Mouse (Mus musculus) ES-E14 (cell line): ENCODE data around the gene Mrps12.

Experiments used
- CHD2 ChIP-seq: IDR thresholded peaks from 2 replicates; pipeline ENCODE4 v1.6.1; 2014; ENCODE audit warnings: mild to moderate bottlenecking, low read depth, low read length, inconsistent platforms
- HCFC1 ChIP-seq: IDR thresholded peaks from 2 replicates; pipeline ENCODE4 v1.6.1; 2012; ENCODE audit warnings: low read length, inconsistent platforms, borderline replicate concordance; ENCODE audit not compliant: insufficient read depth
- MAFK ChIP-seq: IDR thresholded peaks from 2 replicates; pipeline ENCODE4 v1.6.1; 2014; ENCODE audit warnings: mild to moderate bottlenecking, low read depth, low read length, inconsistent platforms; ENCODE audit not compliant: insufficient read depth
- ZC3H11A ChIP-seq: IDR thresholded peaks from 2 replicates; pipeline ENCODE4 v1.6.1; 2012; ENCODE audit warnings: low read depth, mild to moderate bottlenecking, inconsistent platforms, low read length, borderline replicate concordance

DNA sequence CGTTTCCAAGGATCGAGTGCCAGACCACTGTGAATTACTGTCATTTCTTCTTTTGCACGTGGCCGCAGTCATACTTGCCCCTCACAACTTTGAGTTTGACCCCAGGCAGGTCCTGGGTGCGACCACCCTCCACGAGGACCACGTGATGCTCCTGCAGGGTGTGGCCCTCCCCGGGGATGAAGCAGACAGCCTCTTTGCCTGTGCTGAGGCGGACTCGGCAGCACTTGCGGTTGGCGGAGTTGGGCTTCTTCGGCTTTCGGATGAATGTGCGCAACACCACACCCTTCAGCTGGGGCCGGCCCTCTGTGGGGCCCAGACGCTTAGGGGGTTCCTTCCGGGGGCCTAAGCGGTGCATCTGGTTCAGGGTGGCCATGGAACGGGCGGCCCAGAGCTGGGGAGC, 1.8 kb downstream of the Mrps12 start:
- no peak for TF ChIP-seq ZC3H11A
- no peak for TF ChIP-seq MAFK
- no peak for TF ChIP-seq CHD2
- TF ChIP-seq HCFC1, result no peak
